Mouse (Mus musculus) small intestine, adult 2 months (tissue): ENCODE results near the gene Rhebl1.

Experiments
- CTCF ChIP-seq: fragments of 200-500 bp; IDR thresholded peaks from 2 replicates; pipeline ENCODE4 v1.5.1; 2012; ENCODE audit warnings: low read depth, mild to moderate bottlenecking, control low read depth, inconsistent platforms, low read length, moderate library complexity, mixed read lengths; ENCODE audit not compliant: insufficient replicate concordance, insufficient read length; ENCODE audit errors: extremely low read depth
- POLR2A ChIP-seq: fragments of 200-500 bp; IDR thresholded peaks from 2 replicates; pipeline ENCODE4 v1.6.1; 2012; ENCODE audit warnings: low read depth, mild to moderate bottlenecking, control low read depth, inconsistent platforms, low read length, moderate library complexity

DNA sequence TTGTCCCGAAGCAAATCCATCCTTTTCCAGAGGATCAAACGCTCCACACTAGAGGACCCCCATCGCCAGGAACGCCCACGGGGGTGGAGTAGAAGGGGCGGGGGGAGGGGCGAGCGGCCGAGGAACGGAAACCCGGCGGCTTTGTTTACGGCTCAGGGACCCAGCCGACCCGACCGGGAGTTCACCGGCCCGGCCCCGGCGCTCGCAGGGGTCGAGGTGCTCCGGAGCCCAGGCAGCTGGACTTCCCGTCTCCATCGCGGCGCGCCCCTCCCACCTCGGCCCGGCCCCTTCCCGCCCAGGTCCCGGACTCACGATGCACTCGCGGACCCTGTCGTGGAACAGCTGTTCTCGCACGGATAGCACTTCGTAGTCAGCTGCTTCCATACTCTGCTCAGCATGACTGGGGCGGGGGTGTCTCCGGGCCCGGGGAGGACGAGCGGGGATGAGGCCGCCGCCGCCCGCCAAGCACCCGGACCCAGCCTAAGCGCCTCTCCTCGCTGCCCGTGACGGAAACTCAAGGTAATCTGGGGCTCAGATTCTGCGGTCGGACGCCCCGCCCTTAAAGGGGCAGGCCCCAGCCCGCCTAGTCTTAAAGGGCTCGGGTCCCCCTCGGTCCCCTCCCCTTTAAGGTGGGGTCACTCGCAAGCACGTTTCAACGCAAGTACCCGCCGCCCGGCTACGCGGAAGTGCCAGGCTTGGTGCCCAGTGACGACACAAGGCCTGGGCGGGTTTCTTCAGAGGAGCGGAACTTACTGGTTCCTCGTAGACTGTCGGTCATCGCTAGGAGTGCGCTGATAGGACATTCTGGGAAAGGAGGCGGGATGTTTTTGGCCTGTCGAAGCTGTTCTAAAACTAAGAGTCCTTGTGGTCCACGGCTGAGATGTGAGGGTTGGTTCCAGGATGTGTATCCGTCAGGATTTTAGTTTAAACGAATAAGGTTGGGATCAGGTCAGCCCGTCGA lies 23.5 kb upstream of the Rhebl1 start, which contains the start of gene Lmbr1l:
- 0 out of 2 replicates have a peak, but pooled peaks have one; percentile 18 for TF ChIP-seq CTCF
- peak; percentile 80 for TF ChIP-seq POLR2A
